Mouse (Mus musculus) myocyte (in vitro differentiated cells): ENCODE measurements around the gene Wdr77.

Source experiments
- MAX ChIP-seq: IDR thresholded peaks from one replicate; pipeline ENCODE4 v1.6.1; 2011; ENCODE audit warnings: low read depth, mild to moderate bottlenecking, control low read depth
- POLR2A ChIP-seq: IDR thresholded peaks from one replicate; pipeline ENCODE4 v1.6.1; 2011; ENCODE audit warnings: low read depth, mild to moderate bottlenecking, control low read depth, moderate library complexity; ENCODE audit not compliant: insufficient read length

DNA sequence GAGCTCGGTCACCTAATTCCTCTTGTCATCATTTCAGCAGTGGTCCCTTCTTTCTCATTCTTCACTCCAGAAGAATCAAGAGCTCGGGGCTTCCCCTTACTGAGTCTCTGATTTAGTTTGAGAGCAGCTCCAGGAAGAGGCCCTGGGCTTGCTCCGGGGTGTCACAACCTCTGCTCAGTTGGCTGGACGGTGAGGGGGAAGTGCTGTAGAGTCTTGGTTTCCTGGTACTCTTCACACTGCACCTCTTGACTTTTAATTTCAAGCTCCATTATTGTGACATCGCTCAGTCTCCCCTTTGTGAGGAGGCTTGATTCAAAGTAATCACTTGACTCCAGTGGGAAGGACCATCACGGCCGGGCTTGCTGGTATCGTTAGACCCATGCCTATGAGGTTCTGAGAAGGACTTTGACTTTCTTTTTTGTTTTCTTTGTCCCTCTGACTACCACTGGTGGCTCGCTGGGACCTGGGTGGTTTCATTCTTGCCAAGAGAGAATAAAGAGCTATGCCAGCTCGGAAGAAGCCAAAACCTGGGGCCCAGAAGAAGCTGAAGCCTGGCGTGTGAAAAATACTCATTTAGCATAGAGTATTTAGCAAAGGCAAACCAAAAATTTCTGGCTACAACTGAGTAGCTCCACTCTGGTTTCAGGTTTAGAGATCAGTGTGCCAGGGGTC is 48.5 kb upstream of the Wdr77 start:
- TF ChIP-seq POLR2A (no peak), MAX (no peak)
